Mouse (Mus musculus) megakaryocyte, embryonic 14.5 days (primary cell): Measurements from ENCODE around the gene Ttc9.

Experiments
- FLI1 ChIP-seq: IDR thresholded peaks from 2 replicates; pipeline ENCODE4 v1.6.1; 2012; ENCODE audit warnings: low read length, inconsistent platforms, mixed read lengths
- GATA1 ChIP-seq: IDR thresholded peaks from 3 replicates; pipeline ENCODE4 v1.6.1; 2012; ENCODE audit warnings: mixed read lengths, low read length, inconsistent platforms, borderline replicate concordance

GRCm38 (mm10) chr12:81604995-81605784, 25.9 kb upstream of the Ttc9 start:
- no peak for TF ChIP-seq GATA1
- TF ChIP-seq FLI1, result no peak
